Mouse (Mus musculus): Measurements from ENCODE around the gene Mfsd4b4. TPM values are rescaled to one million over a fixed set of nuclear protein-coding genes. Genes with fewer than 3 reads are reported as not detected.

Gene Mfsd4b4
- 0.68 and 1.1 TPM in 2 replicates for polyA plus RNA-seq (2012)

GRCm38 (mm10) chr10:39898874-39899371 is at the start of gene Mfsd4b4:
Mfsd4b4 (minus strand) TSS chr10:39899238.

GRCm38 (mm10) chr10:39926616-39927139 is 27.6 kb upstream of the Mfsd4b4 start, which contains the start of gene Mfsd4b2:
Mfsd4b2 (minus strand) TSS chr10:39926923.

Other genes starting within 250 kb of the Mfsd4b4 start
- gene Rev3l, start 167.1 kb downstream of the Mfsd4b4 start, polyA plus RNA-seq (2012): 1.2 and 2.0 TPM in 2 replicates
- gene Mfsd4b2, start 27.7 kb upstream of the Mfsd4b4 start, polyA plus RNA-seq (2012): not detected in 2 replicates
- gene Mfsd4b3, start 60.9 kb upstream of the Mfsd4b4 start, polyA plus RNA-seq (2012): 0.09 TPM in 1 of 2 replicates, not detected in the other
- 0.10 TPM in 1 of 2 replicates, not detected in the other for gene Mfsd4b5, start 87.4 kb upstream of the Mfsd4b4 start, polyA plus RNA-seq (2012)
- gene Mfsd4b1, start 126.0 kb upstream of the Mfsd4b4 start, polyA plus RNA-seq (2012): not detected in 2 replicates
- gene Slc16a10, start 243.0 kb upstream of the Mfsd4b4 start, polyA plus RNA-seq (2012): 8.6 and 9.6 TPM in 2 replicates